Mouse (Mus musculus): ENCODE results near the gene Hnrnpul1. TPM values are rescaled to one million over a fixed set of nuclear protein-coding genes. Genes with fewer than 3 reads are reported as not detected.

Gene Hnrnpul1
- polyA plus RNA-seq, 1 experiment from 2014 or later = 32.4 TPM

GRCm38 (mm10) chr7:25711731-25712197, 42.8 kb downstream of the Hnrnpul1 start:
- no peak overlapping the region for H3K27ac ChIP-seq (ENCODE audit: low read length)
- no peak for TF ChIP-seq CTCF (IDR thresholded peaks at IDR 0.05)
- H3K36me3 ChIP-seq (ENCODE audit: insufficient read depth, low read length) = peaks cover 27% of the 10 kb centered on the region
- H3K9me3 ChIP-seq (ENCODE audit: low read length) = no peaks in the 10 kb centered on the region
- no peaks in the 10 kb centered on the region for H3K27me3 ChIP-seq (replicated peaks; ENCODE audit: insufficient read depth, low read length)
- no peak overlapping the region for H3K4me3 ChIP-seq (ENCODE audit: low read depth, low read length)
- 52% methylated on average over 7 of the region's 7 CpGs for WGBS
- no peak for DNase-seq (ENCODE audit: low spot score)
- peaks cover 8% of the 10 kb centered on the region for H3K4me1 ChIP-seq (ENCODE audit: insufficient read depth, low read depth, low read length)
- ATAC-seq = no peak
- H3K4me2 ChIP-seq (replicated peaks; ENCODE audit: low read depth, low read length) = no peak overlapping the region
- H3K9ac ChIP-seq (replicated peaks; ENCODE audit: low read depth) = no peak overlapping the region

DNA sequence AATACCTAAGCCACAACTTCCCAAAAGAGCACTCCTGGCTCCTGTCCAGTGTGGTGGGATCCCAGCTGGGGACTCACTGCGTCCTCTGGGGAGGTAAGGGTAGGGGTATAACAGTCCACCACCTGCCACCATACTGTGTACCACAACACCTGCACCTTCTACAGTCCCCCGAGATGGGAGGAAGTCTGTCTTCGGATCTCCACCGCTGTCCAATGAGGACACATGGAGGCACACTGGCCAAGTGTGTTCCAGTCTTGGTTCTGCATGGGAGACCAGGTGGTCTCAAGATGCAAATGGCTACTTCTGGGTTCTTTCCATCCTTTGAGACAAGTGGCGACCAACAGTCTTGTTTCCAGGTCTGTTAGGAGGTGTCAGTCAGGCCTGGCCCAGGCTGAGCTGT, 43.4 kb downstream of the Hnrnpul1 start:
- 58% methylated on average over 5 of the region's 5 CpGs for WGBS
- DNase-seq (ENCODE audit: low spot score) (no peak), ATAC-seq (no peak)
- H3K4me2 ChIP-seq (replicated peaks; ENCODE audit: low read depth, low read length) = no peak overlapping the region
- peaks cover 27% of the 10 kb centered on the region for H3K36me3 ChIP-seq (ENCODE audit: insufficient read depth, low read length)
- no peaks in the 10 kb centered on the region for H3K27me3 ChIP-seq (replicated peaks; ENCODE audit: insufficient read depth, low read length)
- peaks cover 12% of the 10 kb centered on the region for H3K4me1 ChIP-seq (ENCODE audit: insufficient read depth, low read depth, low read length)
- no peaks in the 10 kb centered on the region for H3K9me3 ChIP-seq (ENCODE audit: low read length)
- H3K4me3 ChIP-seq (ENCODE audit: low read depth, low read length) = no peak overlapping the region
- H3K9ac ChIP-seq (replicated peaks; ENCODE audit: low read depth) = no peak overlapping the region
- H3K27ac ChIP-seq (ENCODE audit: low read length) = no peak overlapping the region
- no peak for TF ChIP-seq EP300 (IDR thresholded peaks at IDR 0.05)
- TF ChIP-seq CTCF (IDR thresholded peaks at IDR 0.05) = no peak

DNA sequence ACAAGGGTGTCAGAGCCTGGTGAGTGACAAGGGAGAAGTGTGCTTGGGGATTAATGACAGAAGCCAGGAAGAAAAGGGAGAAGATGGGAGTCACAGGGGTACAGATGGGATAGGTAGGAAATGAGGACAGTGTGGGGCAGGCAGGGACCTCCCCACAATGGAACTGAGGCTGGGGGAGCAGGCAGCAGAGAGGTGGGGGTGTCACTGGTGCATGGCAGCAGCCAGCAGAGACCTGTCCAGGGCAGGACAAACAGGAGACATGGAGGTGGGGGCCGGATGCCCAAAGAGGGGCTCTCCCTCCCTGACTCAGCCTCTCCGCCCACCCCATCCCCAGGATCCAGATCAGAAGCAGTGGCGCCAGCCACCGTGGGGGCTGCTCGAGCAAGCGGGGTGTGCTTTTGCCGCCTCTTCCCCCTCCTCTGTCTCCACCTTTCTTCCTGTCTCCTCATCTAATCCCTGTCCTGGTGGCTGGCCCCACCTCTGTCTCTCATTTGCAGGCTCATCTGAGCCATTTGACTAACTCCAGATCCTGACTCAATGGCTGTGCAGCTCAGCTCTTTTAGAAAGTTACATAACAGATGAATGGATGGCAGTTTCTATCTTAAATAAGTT, 43.9 kb downstream of the Hnrnpul1 start:
- H3K27me3 ChIP-seq (replicated peaks; ENCODE audit: insufficient read depth, low read length) = no peaks in the 10 kb centered on the region
- H3K4me2 ChIP-seq (replicated peaks; ENCODE audit: low read depth, low read length) = 0 out of 2 replicates have a peak overlapping the region, but pooled peaks have one; percentile 2
- H3K4me1 ChIP-seq (ENCODE audit: insufficient read depth, low read depth, low read length) = peaks cover 14% of the 10 kb centered on the region
- TF ChIP-seq CTCF (IDR thresholded peaks at IDR 0.05) (no peak), EP300 (IDR thresholded peaks at IDR 0.05) (no peak)
- no peak for DNase-seq (ENCODE audit: low spot score)
- no peaks in the 10 kb centered on the region for H3K9me3 ChIP-seq (ENCODE audit: low read length)
- 0 out of 2 replicates have a peak overlapping the region, but pooled peaks have one; percentile 3 for H3K9ac ChIP-seq (replicated peaks; ENCODE audit: low read depth)
- ATAC-seq = no peak
- no peak overlapping the region for H3K4me3 ChIP-seq (ENCODE audit: low read depth, low read length)
- H3K27ac ChIP-seq (ENCODE audit: low read length) = 0 out of 2 replicates have a peak overlapping the region, but pooled peaks have one; percentile 43
- peaks cover 24% of the 10 kb centered on the region for H3K36me3 ChIP-seq (ENCODE audit: insufficient read depth, low read length)
- WGBS = 21% methylated on average over 6 of the region's 7 CpGs

DNA sequence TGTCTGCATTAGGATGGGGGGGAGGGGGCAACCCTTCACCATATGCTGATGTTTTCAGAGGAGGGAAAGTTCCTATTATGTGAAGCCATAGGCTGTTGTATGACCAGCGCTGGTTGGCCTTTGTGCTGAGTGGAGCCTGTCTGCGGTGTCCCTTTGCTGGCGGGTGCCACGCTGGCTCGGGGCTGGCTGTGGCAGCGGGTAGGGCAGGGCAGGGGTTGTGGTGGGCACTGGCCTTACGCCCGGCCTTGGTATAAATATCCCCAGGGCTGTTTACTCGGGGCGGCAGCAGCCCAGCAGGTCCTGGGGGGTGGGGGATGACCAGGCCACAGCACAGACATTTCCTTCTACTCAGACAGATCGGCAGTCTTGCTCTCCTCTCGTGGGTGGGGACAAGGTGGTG, 44.6 kb downstream of the Hnrnpul1 start:
- H3K4me2 ChIP-seq (replicated peaks; ENCODE audit: low read depth, low read length) = 0 out of 2 replicates have a peak overlapping the region, but pooled peaks have one; percentile 2
- peaks cover 17% of the 10 kb centered on the region for H3K36me3 ChIP-seq (ENCODE audit: insufficient read depth, low read length)
- ATAC-seq (no peak), DNase-seq (ENCODE audit: low spot score) (peak; percentile 24)
- H3K9me3 ChIP-seq (ENCODE audit: low read length) = no peaks in the 10 kb centered on the region
- 11% methylated on average over 12 of the region's 12 CpGs for WGBS
- H3K27ac ChIP-seq (ENCODE audit: low read length) = peak overlapping the region; percentile 43; the same call in 1 of the 2 replicates
- TF ChIP-seq EP300 (IDR thresholded peaks at IDR 0.05) (no peak; the same call in 1 of the 2 replicates), CTCF (IDR thresholded peaks at IDR 0.05) (no peak)
- H3K27me3 ChIP-seq (replicated peaks; ENCODE audit: insufficient read depth, low read length) = no peaks in the 10 kb centered on the region
- H3K9ac ChIP-seq (replicated peaks; ENCODE audit: low read depth) = 0 out of 2 replicates have a peak overlapping the region, but pooled peaks have one; percentile 3
- H3K4me1 ChIP-seq (ENCODE audit: insufficient read depth, low read depth, low read length) = peaks cover 14% of the 10 kb centered on the region
- H3K4me3 ChIP-seq (ENCODE audit: low read depth, low read length) = no peak overlapping the region

DNA sequence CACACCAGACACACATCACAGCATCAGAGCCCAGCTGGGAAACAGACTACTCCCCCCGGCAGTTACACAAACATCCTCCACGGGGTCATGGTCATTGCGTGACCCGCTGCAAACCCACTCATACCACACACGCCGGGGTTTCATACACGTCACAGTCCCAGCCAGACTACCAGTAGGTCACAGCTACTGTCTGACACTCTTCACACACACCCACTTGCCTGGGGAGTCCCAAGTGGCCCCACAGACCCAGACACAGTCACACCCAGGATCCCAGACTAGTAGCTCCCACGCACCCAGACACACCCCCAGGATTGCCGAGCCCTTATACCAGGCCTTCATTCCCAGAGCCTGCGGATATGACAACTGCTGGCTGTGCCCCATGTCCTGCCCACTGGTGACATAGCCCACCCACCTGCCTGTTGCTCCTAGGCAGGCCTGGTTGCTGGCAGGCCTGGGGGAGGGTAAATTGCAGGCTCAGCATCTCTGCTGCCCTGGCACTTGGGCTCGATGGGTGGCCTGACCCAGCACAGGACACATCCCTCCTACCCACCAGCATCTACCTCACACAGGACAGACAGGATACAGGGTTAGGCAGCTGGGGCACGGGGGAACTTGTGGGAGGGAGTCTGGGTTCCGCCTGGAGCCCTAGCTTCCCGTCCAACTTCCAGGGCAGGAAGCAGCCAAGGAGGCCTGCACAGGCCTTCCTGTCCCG, 46.8 kb downstream of the Hnrnpul1 start:
- peaks cover 14% of the 10 kb centered on the region for H3K4me1 ChIP-seq (ENCODE audit: insufficient read depth, low read depth, low read length)

DNA sequence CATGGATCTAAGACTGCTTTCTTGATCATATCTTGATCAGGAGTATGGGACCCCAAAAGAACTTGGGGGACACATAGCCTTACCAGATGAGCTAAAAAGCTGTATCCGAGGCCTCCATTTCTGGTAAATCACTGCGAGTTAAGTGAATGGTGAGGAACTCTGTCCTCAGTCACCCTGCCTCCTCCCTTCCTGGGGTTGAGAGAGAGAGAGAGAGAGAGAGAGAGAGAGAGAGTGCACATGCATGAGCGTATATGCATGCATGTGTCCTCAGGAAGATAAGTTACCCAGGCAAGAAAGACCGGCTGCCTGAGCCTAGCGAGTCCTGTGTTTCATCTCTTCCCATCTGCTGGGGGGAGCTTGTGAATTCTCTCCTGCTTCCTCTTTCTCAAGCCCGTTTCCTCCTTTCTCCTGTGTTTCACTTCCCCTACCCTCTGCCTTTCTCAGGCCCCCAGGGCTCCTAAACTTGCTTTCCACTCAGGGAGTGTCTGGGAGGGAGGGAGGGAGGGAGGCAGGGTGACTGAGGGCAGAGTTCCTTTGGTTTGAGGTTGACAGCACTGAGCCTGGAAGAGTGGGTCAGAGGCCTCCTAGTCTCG, 47.9 kb downstream of the Hnrnpul1 start:
- H3K4me2 ChIP-seq (replicated peaks; ENCODE audit: low read depth, low read length) = no peak overlapping the region
- H3K27me3 ChIP-seq (replicated peaks; ENCODE audit: insufficient read depth, low read length) = no peaks in the 10 kb centered on the region
- no peak overlapping the region for H3K9ac ChIP-seq (replicated peaks; ENCODE audit: low read depth)
- peak overlapping the region; percentile 75 for H3K27ac ChIP-seq (ENCODE audit: low read length)
- ATAC-seq = 0 out of 2 replicates have a peak, but pooled peaks have one; percentile 0
- WGBS = 36% methylated on average over 7 of the region's 7 CpGs
- no peak overlapping the region for H3K4me3 ChIP-seq (ENCODE audit: low read depth, low read length)
- peaks cover 14% of the 10 kb centered on the region for H3K4me1 ChIP-seq (ENCODE audit: insufficient read depth, low read depth, low read length)
- H3K9me3 ChIP-seq (ENCODE audit: low read length) = no peaks in the 10 kb centered on the region
- DNase-seq (ENCODE audit: low spot score) = peak; percentile 67
- H3K36me3 ChIP-seq (ENCODE audit: insufficient read depth, low read length) = no peaks in the 10 kb centered on the region
- TF ChIP-seq EP300 (IDR thresholded peaks at IDR 0.05) (no peak), CTCF (IDR thresholded peaks at IDR 0.05) (no peak)

More for the DNA sequence above, 46.8 kb downstream of the Hnrnpul1 start:
- H3K36me3 ChIP-seq (ENCODE audit: insufficient read depth, low read length) = no peaks in the 10 kb centered on the region
- ATAC-seq (peak; percentile 82), DNase-seq (ENCODE audit: low spot score) (peak; percentile 91)
- no peaks in the 10 kb centered on the region for H3K9me3 ChIP-seq (ENCODE audit: low read length)
- 27% methylated on average over 15 of the region's 15 CpGs for WGBS
- no peaks in the 10 kb centered on the region for H3K27me3 ChIP-seq (replicated peaks; ENCODE audit: insufficient read depth, low read length)
- H3K4me2 ChIP-seq (replicated peaks; ENCODE audit: low read depth, low read length) = no peak overlapping the region
- H3K27ac ChIP-seq (ENCODE audit: low read length) = peak overlapping the region; percentile 75
- TF ChIP-seq EP300 (IDR thresholded peaks at IDR 0.05) (peak; percentile 83), CTCF (IDR thresholded peaks at IDR 0.05) (no peak)
- H3K4me3 ChIP-seq (ENCODE audit: low read depth, low read length) = no peak overlapping the region
- H3K9ac ChIP-seq (replicated peaks; ENCODE audit: low read depth) = no peak overlapping the region

Data from lung, postnatal 0 days (tissue).